Mouse (Mus musculus) adrenal gland, postnatal 0 days (tissue): ENCODE measurements around the gene Actl7a. TPM values are rescaled to one million over a fixed set of nuclear protein-coding genes. Genes with fewer than 3 reads are reported as not detected.

Experiments
- polyA plus RNA-seq: library from polyadenylated mRNA; unstranded; fragments of >200 nt; fragmentation: Nextera tagmentation; extraction: Ambion mirVana; gene quantifications from 2 replicates; pipeline ENCODE4 v1.2.1, GENCODE M21; 2015

The Actl7a gene
- not detected in 2 replicates for polyA plus RNA-seq

GRCm38 (mm10) chr4:56743363-56744195, at the start of gene Actl7a:
Gene Actl7a (plus strand): TSS chr4:56743413.

DNA sequence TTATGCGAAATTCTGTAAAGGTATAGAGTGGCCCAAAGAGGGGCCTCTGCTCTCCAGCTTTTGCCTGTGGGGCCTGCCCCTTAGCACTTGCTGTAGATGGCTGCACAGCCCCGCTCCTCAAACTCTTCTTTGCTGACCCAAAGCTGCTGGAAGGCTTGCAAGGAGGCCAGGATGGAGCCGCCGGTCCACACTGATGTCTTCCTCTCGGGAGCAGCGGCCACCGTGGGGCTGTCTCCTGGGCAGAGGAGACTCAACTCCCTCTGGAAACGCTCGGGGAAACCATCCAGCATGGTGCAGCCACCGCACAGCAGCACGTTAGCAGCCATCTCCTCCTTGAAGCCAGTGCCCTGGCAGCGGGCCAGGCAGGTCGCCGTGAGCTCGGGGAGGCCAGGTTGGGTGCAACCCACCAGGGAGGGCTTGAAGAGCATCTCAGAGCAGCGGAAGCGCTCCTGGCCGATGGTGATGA, 3.2 kb upstream of the Actl7a start, which contains the start of gene Gm26657:
Gene Gm26657, plus strand, starts transcription at position 51 of the 466 bp plus-strand sequence.

DNA sequence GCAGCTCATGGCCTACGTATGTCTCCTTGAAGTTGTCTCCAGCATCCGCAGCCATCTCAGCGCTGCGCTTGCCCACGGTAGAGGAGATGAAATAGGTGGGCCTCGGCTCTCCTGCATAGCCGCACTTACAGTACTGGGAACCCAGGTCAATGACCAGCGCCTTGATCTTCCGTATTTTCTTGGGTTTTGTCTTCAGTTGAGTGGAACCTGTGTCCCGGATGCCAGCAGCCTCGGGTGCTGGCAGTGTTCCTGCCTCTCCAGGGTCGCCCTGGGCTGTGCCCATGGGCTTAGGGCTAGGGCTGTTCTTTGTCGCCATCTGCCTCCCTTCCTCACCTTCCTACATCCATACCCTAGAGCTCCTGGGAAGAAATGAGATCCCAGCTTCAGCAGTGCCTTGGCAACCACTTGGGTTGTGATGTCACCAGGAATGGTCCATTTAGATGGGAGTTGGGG, 2.1 kb upstream of the Actl7a start, which contains the start of gene Actl7b:
Gene Actl7b, minus strand, starts transcription at position 403 of the 453 bp plus-strand sequence.

Other genes starting within 250 kb of the Actl7a start
- gene Gm26657, start 3.3 kb upstream of the Actl7a start, polyA plus RNA-seq, result not detected in 2 replicates
- not detected in 2 replicates for gene Actl7b, start 2.0 kb upstream of the Actl7a start, polyA plus RNA-seq
- 17.9 and 20.0 TPM in 2 replicates for gene Elp1, start 58.9 kb downstream of the Actl7a start, polyA plus RNA-seq
- 4.0 and 7.0 TPM in 2 replicates for gene Fam206a, start 58.9 kb downstream of the Actl7a start, polyA plus RNA-seq
- gene Ctnnal1, start 121.8 kb downstream of the Actl7a start, polyA plus RNA-seq, result 17.6 and 24.0 TPM in 2 replicates
- gene Tmem245, start 204.0 kb downstream of the Actl7a start, polyA plus RNA-seq, result 5.2 and 14.1 TPM in 2 replicates
- 0.33 and 0.46 TPM in 2 replicates for gene Frrs1l, start 247.0 kb downstream of the Actl7a start, polyA plus RNA-seq